Mouse (Mus musculus): ENCODE data around the gene Srp14. TPM values are rescaled to one million over a fixed set of nuclear protein-coding genes. Genes with fewer than 3 reads are reported as not detected.

The Srp14 gene
- polyA plus RNA-seq, 1 experiment from 2014 or later = 372 TPM

GRCm38 (mm10) chr2:118490241-118491091 lies 11.0 kb upstream of the Srp14 start:
- peak; percentile 64 for DNase-seq (ENCODE audit: low spot score)

GRCm38 (mm10) chr2:118487806-118488205 lies 8.3 kb upstream of the Srp14 start:
- DNase-seq (ENCODE audit: low spot score) = peak; percentile 69

GRCm38 (mm10) chr2:118486933-118487332 lies 7.4 kb upstream of the Srp14 start:
- peak; percentile 80 for DNase-seq (ENCODE audit: low spot score)

GRCm38 (mm10) chr2:118485415-118485814 lies 5.9 kb upstream of the Srp14 start:
- DNase-seq (ENCODE audit: low spot score) = no peak

GRCm38 (mm10) chr2:118484386-118484898 lies 4.9 kb upstream of the Srp14 start:
- DNase-seq (ENCODE audit: low spot score) = no peak

GRCm38 (mm10) chr2:118483032-118483431 lies 3.5 kb upstream of the Srp14 start:
- DNase-seq (ENCODE audit: low spot score) = peak; percentile 69

- no peak for DNase-seq (ENCODE audit: low spot score)
These were observed 1.4 kb upstream of the Srp14 start for GRCm38 (mm10) chr2:118480886-118481285.

GRCm38 (mm10) chr2:118478833-118479549 lies 520 bp downstream of the Srp14 start:
- peak; percentile 21 for DNase-seq (ENCODE audit: low spot score)

- DNase-seq (ENCODE audit: low spot score) = no peak
These were observed 11.2 kb downstream of the Srp14 start for GRCm38 (mm10) chr2:118468354-118468753.

- peak; percentile 17 for DNase-seq (ENCODE audit: low spot score)
These were observed 12.9 kb downstream of the Srp14 start for GRCm38 (mm10) chr2:118466601-118467000.

- DNase-seq (ENCODE audit: low spot score) = no peak
These were observed 13.6 kb downstream of the Srp14 start for GRCm38 (mm10) chr2:118465894-118466293.

GRCm38 (mm10) chr2:118464450-118464849 lies 15.1 kb downstream of the Srp14 start:
- no peak for DNase-seq (ENCODE audit: low spot score)

GRCm38 (mm10) chr2:118463480-118463879 lies 16.0 kb downstream of the Srp14 start:
- DNase-seq (ENCODE audit: low spot score) = no peak

- DNase-seq (ENCODE audit: low spot score) = no peak
These were observed 17.9 kb downstream of the Srp14 start for GRCm38 (mm10) chr2:118461480-118462165.

GRCm38 (mm10) chr2:118457463-118458261 lies 21.8 kb downstream of the Srp14 start:
- no peak for DNase-seq (ENCODE audit: low spot score)

- no peak for DNase-seq (ENCODE audit: low spot score)
These were observed 22.5 kb downstream of the Srp14 start for GRCm38 (mm10) chr2:118457029-118457428.

- DNase-seq (ENCODE audit: low spot score) = no peak
These were observed 28.5 kb downstream of the Srp14 start for GRCm38 (mm10) chr2:118451056-118451455.

GRCm38 (mm10) chr2:118448181-118448580 lies 31.3 kb downstream of the Srp14 start:
- no peak for DNase-seq (ENCODE audit: low spot score)

GRCm38 (mm10) chr2:118445696-118446674 lies 33.5 kb downstream of the Srp14 start:
- no peak for DNase-seq (ENCODE audit: low spot score)

- DNase-seq (ENCODE audit: low spot score) = no peak
These were observed 36.8 kb downstream of the Srp14 start for GRCm38 (mm10) chr2:118442723-118443122.

Data from thymus, postnatal 0 days (tissue).